Mouse (Mus musculus) mouse embryonic stem cell (cell line): ENCODE measurements around the gene Mcm2.

Experiments used
- in situ Hi-C, 2 experiments: fragments of 300-500 bp; cut with MboI; formaldehyde crosslinking; loops; 1 replicate in 1 of 2; 3 replicates in 1 of 2; pipeline ENCODE4 v1.14.3; 2019 to 2020; ENCODE audit warnings: low sequenced_read_pairs in 2 of 2, low pct_unique_long_range_greater_than_20kb in 1 of 2, mixed read lengths in 1 of 2; ENCODE audit not compliant: unreplicated experiment in 1 of 2

Mcm2 gene

DNA sequence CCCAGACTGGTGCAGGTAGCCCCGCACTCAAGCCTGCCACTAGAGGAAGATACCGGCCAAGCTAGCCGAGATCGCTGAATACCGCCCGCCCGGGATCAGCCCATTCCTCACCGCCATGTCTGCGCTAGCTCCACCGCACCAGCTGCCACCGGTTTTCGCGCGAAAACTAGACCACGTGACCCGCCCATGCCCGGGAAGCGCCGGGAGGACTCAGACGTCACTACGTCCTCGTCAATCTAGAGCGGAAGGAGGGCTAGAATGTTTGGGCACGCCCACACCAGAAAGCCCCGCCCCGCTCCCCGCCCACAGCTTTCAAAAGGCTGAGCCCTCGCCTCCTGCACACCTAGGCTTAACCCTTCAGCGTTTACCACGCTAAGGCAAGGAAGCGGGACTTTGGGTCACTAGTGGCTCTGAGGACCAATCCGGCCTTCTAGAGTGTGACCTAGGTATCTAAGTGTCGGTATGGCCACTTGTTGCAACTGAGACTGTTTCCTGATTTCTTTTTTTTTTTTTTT is at the start of gene Mcm2:
Mcm2 (minus strand) TSS at position 247 of the 515 bp plus-strand sequence.
- in situ Hi-C loops = no loop called here

DNA sequence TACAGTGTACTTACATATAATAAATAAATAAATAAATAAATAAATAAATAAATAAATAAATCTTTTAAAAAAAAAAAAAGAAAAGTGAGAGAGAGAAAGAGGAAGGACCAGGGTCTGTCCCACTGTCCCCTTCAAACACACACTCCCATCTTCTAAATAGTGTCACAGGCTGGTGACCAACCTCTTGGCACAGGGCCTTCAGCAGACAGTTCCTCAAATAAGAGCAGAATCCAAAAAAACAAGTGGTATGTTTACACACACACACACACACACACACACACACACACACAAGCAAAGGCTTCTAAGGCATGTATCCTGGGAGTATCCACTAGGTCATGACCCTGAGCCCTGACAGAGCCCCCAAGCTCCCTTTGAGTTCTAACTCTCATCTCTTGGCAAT is 49.2 kb upstream of the Mcm2 start:
- in situ Hi-C loops = loop anchor here in 1 of 2 experiments (25.0 kb wide), 1 partner anchor 665 kb away; no protein-coding TSS in a partner anchor

DNA sequence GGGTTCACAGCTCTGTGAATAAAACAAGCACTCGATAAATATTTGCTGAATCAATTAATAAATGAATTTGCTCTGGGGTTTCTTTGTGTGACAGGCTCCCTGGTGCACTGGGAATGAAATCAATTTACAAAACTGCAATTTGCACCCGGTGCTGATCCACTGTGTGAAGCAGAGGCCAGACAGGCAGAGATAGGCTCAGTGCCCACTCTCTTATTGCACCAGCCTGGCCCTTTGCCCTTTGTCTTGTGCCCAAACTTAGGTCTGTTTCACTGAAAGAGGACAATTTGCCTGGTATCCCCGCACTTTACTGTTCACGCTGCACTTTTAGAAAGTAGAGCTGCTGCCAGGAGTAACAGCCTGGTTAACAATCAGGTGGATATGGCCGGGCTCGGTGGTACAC is 47.9 kb upstream of the Mcm2 start:
- in situ Hi-C loops = loop anchor here in 1 of 2 experiments (25.0 kb wide), 1 partner anchor 666 kb away; no protein-coding TSS in a partner anchor

DNA sequence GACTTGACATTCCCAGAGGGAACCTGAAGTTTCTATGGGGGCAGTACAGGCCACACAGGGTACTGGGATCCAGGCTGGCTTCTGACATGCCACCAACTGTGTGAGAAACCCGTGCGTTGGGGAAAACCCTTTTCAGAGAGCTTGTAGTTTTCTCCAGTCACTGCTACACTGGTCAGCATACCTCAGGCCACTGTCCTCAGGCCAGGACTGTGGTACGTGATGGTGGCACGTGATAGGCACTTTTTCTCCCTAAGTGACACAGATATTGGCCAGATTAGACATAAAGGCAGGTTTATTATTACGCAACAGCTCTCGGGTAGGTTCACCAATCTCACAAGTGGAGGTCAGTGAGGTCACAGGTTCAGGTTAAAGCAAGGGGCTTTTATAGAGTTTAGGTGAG is 45.1 kb upstream of the Mcm2 start:
- in situ Hi-C loops = loop anchor here in 1 of 2 experiments (25.0 kb wide), 1 partner anchor 669 kb away; no protein-coding TSS in a partner anchor

DNA sequence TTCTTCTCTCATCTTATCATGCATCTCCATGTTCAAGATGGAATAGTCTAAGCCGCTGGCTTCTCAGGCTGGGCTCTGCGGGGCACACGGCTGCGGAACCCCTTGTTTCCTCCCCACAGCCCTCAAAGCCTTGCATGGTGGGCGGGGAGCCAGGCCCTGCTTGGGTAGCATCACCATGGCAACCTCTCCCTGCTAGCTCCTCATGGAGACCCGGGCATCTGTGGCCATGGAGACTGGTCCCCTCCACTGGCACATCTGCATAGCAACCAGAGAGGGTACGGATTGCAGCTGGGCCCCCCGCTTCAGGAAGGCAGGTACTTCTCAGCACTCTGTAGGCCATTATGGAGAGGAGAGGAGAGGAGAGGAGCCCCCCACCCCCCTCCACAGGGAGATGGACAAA is 44.0 kb upstream of the Mcm2 start:
- in situ Hi-C loops = loop anchor here in 1 of 2 experiments (25.0 kb wide), 1 partner anchor 670 kb away; no protein-coding TSS in a partner anchor

DNA sequence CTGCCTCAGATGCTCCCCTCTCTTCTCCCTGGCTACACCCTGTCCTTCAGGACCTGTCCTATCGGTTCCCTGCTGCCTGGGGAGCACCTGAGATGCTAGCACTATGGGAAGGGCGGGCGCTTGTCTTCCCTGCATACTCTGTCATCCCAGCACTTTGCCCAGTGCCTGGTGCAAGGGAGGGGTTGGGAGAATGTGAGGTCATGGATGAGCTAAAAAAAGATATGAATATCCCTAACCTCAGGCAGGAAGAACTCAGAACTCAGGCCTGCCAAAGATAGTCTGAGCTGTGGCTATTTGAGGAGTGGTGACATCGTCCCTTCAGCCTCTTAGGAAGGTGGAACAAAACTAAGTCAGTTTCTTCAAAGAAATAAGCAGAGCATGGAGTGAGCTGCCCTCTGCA is 43.0 kb upstream of the Mcm2 start:
- in situ Hi-C loops = loop anchor here in 1 of 2 experiments (25.0 kb wide), 1 partner anchor 671 kb away; no protein-coding TSS in a partner anchor

DNA sequence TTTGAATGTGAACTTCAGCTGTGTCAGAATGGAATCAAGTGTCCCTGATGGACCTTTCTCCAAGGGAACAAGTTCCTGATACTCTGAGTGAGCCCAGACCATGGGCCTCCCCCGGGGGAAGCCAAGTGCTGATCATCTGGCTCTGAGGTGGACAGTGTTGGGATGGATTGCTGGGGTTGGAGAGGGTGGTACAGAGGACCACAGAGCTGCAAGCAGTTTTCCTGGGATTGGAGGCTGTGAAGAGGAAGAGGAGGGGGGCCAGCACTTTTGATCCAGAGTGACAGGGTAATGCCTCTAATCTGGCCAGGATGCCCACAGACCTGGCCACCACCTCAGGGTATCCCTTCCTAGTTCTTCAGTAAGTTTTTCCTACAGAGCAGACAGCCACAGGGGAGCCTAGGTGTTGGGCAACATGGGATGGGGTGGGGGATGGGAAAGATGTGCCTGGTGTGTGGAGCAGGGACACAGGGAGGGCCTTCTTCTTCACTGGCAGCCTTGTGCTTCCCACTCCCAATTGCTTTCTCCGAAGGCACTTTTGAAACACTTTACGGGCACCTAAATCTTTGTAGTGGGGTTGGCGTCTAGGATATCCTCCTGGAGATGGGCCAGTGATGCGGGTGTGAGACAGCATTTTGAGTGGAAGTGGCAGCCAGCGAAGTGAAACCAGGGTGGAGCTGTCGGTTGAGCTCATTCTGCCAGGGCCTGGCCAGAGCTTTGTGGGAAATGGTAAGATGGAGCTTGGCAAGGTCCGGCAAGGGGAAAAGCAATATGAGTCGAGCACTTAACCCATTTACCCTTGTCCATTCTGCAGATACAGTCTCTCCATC is 41.7 kb upstream of the Mcm2 start:
- in situ Hi-C loops = loop anchor here in 1 of 2 experiments (25.0 kb wide), 1 partner anchor 672 kb away; no protein-coding TSS in a partner anchor

DNA sequence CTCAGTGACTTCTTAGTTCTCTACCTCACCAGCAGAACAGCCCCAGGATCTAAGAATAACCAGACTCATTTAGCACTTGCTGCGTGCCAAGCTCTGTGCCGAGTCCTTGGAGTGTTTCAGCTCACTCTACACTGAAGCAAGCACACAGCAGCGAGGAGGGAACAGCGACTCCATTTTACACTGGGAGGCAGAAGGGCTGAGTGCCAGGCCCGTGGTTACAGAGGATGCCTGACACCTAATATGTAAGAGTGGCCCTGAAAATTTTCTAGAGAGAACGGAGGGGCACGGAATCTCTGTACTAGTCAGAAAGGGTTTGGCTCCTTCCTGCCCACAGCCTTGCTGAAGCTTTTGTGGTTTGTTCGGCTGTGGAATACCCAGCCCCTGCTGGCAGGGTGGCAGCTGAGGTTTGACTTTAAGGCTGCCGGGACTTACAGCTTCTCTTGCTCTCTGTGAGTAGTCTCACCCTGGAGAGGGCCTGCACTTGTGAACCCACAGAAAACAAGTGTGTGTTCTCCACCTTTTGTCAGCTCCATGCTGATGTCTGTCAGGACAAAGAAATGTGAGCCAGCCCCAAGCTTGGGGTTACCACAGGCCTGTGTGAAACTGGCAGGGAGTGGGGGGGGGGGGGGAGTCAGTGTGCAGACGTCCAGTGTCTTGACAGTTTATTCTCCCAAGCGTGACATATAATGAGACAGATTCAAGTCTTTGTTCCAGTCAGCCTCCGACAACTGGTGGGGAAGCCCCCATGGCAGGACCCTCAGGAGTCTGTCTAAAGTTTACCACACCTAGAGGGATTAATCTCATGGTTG is 40.9 kb upstream of the Mcm2 start:
- in situ Hi-C loops = loop anchor here (10.0 to 25.0 kb wide), 2 partner anchors 65 to 673 kb away; no protein-coding TSS in a partner anchor

DNA sequence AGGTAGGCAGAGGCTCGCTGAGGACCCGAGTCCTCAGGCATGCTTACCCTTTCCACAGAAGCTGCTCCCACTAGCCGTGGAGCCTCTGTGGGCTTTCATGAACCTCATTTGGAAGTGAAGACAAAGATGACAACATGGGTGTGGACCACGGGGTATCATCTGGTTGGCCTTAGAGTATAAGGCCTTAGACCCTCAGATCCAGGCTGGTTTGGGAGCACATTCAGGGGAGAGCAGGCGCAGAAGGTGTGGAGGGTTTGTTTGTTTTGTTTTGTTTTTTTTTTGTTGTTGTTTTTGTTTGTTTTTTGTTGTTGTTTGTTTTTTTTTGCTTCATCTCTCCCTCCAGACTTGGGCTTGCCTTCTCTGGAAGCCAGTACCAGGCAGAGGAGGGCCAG is 40.1 kb upstream of the Mcm2 start:
- in situ Hi-C loops = loop anchor here (10.0 to 25.0 kb wide), 2 partner anchors 66 to 674 kb away; no protein-coding TSS in a partner anchor

DNA sequence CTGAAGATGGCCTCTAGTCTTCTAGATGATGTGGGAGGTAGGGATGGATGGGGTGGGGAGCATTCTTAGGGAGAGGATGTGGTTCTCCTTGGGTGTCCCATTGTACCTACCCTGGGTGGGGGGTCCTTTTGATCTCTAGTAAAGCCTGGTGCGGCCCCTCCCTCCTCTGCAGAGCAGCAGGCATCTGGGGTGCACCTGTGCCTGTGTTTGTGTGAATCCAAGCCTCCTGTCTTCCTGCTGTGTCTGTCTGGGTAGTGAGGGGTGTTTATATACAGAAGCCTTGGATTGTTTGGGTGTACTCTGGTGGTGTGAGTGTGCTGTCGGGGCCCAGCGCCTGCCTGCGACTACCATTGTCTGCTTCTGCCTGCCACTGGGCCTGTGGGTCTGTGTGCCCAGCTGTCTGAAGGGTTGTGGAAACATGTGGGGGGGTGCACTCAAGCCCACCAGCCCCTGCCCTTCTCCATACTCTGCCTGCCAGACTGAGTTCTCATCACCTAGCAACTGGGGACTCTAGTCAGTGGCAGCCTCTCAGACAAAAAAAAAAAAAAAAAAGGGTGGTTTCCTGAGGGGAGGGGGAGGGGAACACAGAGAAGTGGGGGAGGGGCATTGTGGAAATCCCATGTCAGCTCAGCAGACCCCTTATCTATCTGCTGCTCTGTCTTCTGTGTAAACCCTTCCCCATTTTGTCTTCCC is 39.5 kb upstream of the Mcm2 start:
- in situ Hi-C loops = loop anchor here (10.0 to 25.0 kb wide), 2 partner anchors 67 to 674 kb away; no protein-coding TSS in a partner anchor

DNA sequence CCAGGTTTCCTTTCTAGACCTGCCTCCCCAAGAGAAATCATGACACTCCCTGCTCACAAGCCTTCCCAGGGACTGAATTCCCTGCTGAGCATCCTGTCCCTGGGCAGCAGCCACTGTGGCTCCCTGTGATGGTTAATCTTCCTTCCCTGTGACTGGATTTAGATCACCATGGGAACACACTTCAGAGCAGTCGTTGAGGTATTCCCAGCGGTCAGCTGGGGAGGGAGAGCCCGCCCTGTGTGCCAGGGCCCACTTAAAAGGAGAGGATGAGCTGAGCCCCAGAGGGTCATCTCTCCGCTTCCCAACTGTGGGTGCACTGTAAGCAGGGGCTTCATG is 38.6 kb upstream of the Mcm2 start:
- in situ Hi-C loops = loop anchor here (10.0 to 25.0 kb wide), 2 partner anchors 68 to 675 kb away; no protein-coding TSS in a partner anchor

DNA sequence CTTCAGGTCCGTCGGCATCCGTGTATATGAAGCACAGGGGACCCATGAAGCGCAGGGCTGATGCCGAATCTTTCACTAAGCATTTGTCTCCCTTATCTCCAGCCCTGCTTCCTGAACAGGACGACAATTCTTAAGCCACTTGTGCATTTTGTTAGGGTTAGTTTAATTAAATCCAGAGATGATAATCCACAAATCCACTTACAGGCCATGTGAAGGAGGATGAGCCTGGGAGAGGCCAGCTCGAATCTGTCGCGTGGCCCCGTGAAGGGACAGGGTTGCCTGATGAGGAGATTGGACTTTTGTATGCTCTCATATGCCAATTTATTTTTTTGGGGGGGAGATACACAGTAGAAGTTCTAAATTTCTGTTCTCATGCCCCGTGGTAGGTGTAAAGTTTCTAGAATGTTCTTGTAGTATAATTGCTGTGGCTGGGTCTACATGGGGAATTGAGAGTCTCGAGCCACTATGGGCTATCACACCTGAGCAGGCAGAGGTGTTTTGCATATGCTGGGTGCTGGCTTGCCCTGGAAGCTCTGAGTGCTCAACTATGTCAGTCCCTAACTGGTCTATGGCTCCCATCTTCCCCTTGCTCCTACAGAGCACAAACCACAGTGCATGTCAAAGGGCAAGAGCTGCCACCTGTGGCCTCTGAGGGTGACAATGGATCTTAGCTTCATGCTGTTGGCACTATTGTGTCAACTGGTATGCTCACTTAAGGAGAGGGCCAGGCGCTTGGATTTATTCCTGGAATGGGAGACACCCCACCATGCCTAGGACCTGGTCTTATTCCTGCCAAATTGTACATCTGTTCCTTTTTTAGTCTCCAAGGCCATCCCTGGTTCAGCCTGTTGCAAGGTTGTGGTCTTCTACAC is 38.0 kb upstream of the Mcm2 start:
- in situ Hi-C loops = loop anchor here (10.0 to 25.0 kb wide), 2 partner anchors 68 to 676 kb away; no protein-coding TSS in a partner anchor

DNA sequence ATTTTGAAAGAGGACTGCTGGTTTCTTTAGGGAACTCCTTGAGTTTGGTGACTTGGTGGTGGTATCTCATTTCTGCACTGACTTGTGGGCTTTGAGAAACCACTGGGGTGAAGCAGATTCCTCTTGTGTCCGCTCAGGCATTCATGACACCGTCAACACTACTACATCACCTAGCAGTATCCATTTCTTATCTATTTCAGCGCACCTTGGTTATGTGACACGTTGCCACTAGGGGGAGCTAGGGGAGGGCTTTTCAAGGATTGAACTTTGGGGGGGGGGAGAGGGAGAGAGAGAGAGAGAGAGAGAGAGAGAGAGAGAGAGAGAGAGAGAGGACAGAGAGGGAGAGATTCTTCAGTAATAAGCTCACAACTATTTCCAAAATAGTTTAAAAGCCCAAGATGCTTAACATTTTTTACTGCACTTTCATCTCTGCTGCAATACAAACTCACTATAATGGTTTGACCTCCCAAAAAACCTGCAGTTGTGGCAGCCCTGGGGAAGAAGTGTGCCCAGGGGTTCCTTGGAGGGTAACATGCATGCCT is 37.2 kb upstream of the Mcm2 start:
- in situ Hi-C loops = loop anchor here (10.0 to 25.0 kb wide), 2 partner anchors 69 to 676 kb away; no protein-coding TSS in a partner anchor

DNA sequence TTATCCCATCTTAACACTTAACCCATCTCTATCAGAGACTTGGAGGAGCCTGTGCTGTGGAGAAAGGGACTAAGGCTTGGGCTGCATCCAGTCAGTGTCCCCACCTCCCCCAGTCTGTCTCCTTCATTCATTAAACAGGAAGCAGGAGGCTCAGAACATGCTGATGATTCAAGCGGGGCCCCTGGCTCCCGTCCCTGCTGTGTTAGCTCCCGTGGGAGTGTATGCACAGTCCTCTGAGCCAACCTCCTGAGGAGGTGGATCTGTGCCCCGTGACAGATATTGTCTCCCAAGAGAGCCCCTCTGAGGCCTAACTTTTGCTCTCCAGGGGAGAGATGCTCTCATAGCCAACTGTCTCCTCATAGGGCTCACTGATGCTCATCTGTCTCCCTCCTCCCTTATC is 36.2 kb upstream of the Mcm2 start:
- in situ Hi-C loops = loop anchor here (5.0 to 25.0 kb wide), 3 partner anchors 67 to 677 kb away; no protein-coding TSS in a partner anchor

DNA sequence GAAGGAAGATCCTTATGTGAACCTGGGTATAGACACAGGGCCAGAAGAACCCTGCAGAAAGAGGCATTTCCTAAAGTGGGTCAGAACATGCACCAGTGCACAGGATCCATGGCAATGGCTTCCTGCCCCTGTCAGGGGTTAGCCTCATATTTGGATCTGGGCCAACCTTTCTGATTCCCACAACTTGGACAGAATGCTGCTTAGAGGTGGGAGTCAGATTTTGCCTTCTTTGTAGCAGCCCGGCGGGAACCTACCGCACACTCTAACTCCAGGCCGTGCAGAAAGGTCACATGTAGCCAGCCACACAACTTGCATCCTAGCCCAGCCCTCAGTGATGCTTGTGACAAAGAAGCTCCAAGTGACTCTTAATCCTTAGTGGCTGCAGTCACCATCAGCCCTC is 35.6 kb upstream of the Mcm2 start:
- in situ Hi-C loops = loop anchor here (5.0 to 25.0 kb wide), 3 partner anchors 68 to 678 kb away; no protein-coding TSS in a partner anchor

DNA sequence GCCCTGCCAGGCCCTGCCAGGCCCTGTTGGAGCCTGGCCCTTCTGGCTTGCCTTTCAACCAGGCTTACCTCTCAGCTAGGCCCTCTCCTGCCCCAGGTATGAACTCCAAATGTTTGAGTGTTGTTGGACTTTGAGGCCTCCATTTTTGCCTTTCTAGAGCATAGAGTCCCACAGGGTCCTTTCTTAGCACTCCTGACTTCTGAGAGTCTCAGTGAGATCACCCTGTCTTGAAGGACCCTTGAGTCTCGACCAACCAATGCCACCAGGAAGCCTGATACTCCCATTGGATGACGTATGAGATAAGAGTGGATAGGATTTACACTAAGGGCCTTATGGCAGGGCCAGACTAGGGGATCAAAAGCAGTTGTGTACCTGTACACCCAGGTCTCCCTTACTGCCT is 32.9 kb upstream of the Mcm2 start:
- in situ Hi-C loops = loop anchor here (5.0 to 25.0 kb wide), 3 partner anchors 71 to 681 kb away; no protein-coding TSS in a partner anchor

DNA sequence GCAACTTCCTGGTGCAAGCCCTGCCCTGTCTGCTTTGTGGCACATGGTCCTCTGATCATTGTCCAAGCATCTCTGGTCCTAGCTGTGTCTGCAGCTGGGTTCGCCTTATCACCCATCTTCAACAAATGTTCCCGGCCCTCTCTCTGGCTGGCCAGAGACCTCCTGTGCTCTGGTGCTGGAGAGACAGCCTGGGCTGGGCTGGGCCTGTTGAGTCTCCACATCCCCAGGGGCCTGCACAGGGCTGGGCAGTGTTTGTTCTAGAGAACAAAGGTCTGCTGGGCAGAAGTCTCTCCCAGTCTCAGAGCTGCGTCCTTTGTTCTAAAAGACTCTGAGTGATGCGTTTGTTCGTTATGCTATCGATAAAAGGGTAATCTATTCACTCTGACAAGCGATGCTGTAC is 31.5 kb upstream of the Mcm2 start:
- in situ Hi-C loops = loop anchor here (5.0 to 25.0 kb wide), 3 partner anchors 72 to 682 kb away; no protein-coding TSS in a partner anchor
